Mouse (Mus musculus): ENCODE data around the gene Rab36.

DNA sequence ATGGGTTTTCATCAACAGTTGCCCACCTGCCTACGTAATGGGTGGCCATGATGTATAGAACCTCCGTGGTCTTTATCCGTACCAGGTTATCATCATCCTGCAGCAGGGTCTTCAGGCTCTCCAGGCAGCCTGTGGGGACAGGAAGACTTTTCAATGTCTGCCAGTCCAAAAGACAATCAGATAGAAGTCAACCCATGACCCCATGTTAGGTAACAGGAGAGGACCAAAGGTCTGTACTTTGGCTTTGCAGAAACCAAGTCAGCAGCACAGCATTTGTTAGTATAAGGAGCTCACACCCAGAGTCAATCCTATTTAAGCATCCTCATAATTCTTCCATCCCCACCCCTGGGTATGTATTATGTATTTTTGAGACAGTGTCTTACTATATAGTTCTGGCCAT lies 7.2 kb upstream of the Rab36 start:
- TF ChIP-seq CTCF (IDR thresholded peaks at IDR 0.05; ENCODE audit: borderline replicate concordance, control insufficient read depth, extremely low read depth, insufficient read depth, low read length, poor library complexity): no peak
- no peak for TF ChIP-seq POLR2A (IDR thresholded peaks at IDR 0.05; ENCODE audit: control insufficient read depth, extremely low read depth, insufficient read depth, low read length, poor library complexity)
